ENCODE assay signal across 12 mouse cellular contexts in genomic region chr4:116659474-116659873, GRCm38 (mm10). TPM values are rescaled to one million over a fixed set of nuclear protein-coding genes. Genes with fewer than 3 reads are reported as not detected.
DNase-seq lines count a peak whose midpoint lies in the region; ATAC-seq lines count a peak whose summit lies in the region.
"Had no signal": no experiment of that assay in that cellular context is flagged by ENCODE, and none has a peak within 500 bp of the region (broad histone marks: within the 10 kb centered on the region; RNA-seq: fewer than 3 reads in every experiment).

No protein-coding gene starts in this region.

- no peak overlapping the region for H3K4me3 ChIP-seq in lung, embryonic 16.5 days (ENCODE audit: low read length)

- no peaks in the 10 kb centered on the region; the same call in 1 of the 2 replicates for H3K4me1 ChIP-seq in lung, embryonic 16.5 days (replicated peaks; ENCODE audit: control insufficient read depth, insufficient read depth, low read length)

- 17% methylated on average over 2 of the region's 2 CpGs for WGBS in lung, embryonic 16.5 days

- H3K9me3 ChIP-seq in lung, embryonic 16.5 days (ENCODE audit: control insufficient read depth, low read length) = no peaks in the 10 kb centered on the region
- H3K9me3 ChIP-seq: G1E had no signal

- H3K4me2 ChIP-seq in lung, embryonic 16.5 days (ENCODE audit: low read depth, low read length) = no peak overlapping the region

- H3K36me3 ChIP-seq in lung, embryonic 16.5 days (ENCODE audit: control insufficient read depth, insufficient read depth, low read length) = no peaks in the 10 kb centered on the region
- H3K36me3 ChIP-seq: G1E had no signal

- H3K27ac ChIP-seq in lung, embryonic 16.5 days (ENCODE audit: low read length) = no peak overlapping the region

- no peaks in the 10 kb centered on the region for H3K27me3 ChIP-seq in lung, embryonic 16.5 days (ENCODE audit: control insufficient read depth, insufficient read depth, low read depth, low read length)

- ATAC-seq in lung, embryonic 16.5 days (ENCODE audit: low read depth) = peak; percentile 78; the same call in 1 of the 2 replicates

- no peak overlapping the region for H3K9ac ChIP-seq in lung, embryonic 16.5 days (ENCODE audit: low read length)

- peak; percentile 62 to 90 for DNase-seq in adrenal gland, adult (ENCODE audit: inconsistent age in 2 of 2, low spot score in 1 of 2)
- no peak for DNase-seq in adrenal gland, postnatal 4 days (ENCODE audit: low spot score in 2 of 2)
- DNase-seq in Muller cell, postnatal 12 days (ENCODE audit: inconsistent ontology term) = peak; percentile 25
- DNase-seq in kidney, adult 18-20 months = peak; percentile 48
- DNase-seq in spleen, postnatal 14 days (ENCODE audit: low spot score in 2 of 2) = no peak
- DNase-seq in yolk sac, embryonic 10.5 days (ENCODE audit: low spot score) = no peak
- DNase-seq in urinary bladder, postnatal 4 days (ENCODE audit: low spot score in 2 of 2) = no peak
- DNase-seq: cerebellum, postnatal 36 days; gastrocnemius, postnatal 36 days; thymus, adult 2 months had no signal

RNA-seq across cellular contexts. Expression of gene Akr1a1, which starts 8.0 kb away (rescaled TPM):
- 100 to 1,000 TPM; 756 to 759 TPM for total RNA-seq in adrenal gland, postnatal 4 days (2021)
- 817 and 840 TPM in 2 replicates for polyA plus RNA-seq in lung, embryonic 16.5 days (2015; fragmentation: Nextera tagmentation; extraction: Ambion mirVana)

RNA-seq across cellular contexts. Expression of gene Prdx1, which starts 25.9 kb away (rescaled TPM):
- 100 to 1,000 TPM; 471 to 527 TPM for total RNA-seq in adrenal gland, postnatal 4 days (2021)
- 1,438 and 1,494 TPM in 2 replicates for polyA plus RNA-seq in lung, embryonic 16.5 days (2015; fragmentation: Nextera tagmentation; extraction: Ambion mirVana)

RNA-seq across cellular contexts. Expression of gene Nasp, which starts 31.7 kb away (rescaled TPM):
- 10 to 100 TPM; 71.2 to 80.6 TPM for total RNA-seq in adrenal gland, postnatal 4 days (2021)
- 101 and 111 TPM in 2 replicates for polyA plus RNA-seq in lung, embryonic 16.5 days (2015; fragmentation: Nextera tagmentation; extraction: Ambion mirVana)

RNA-seq across cellular contexts. Expression of gene Mmachc, which starts 48.7 kb away (rescaled TPM):
- 10 to 100 TPM; 26.7 to 27.1 TPM for total RNA-seq in adrenal gland, postnatal 4 days (2021)
- 21.5 and 23.5 TPM in 2 replicates for polyA plus RNA-seq in lung, embryonic 16.5 days (2015; fragmentation: Nextera tagmentation; extraction: Ambion mirVana)

RNA-seq across cellular contexts. Expression of gene Ccdc163, which starts 48.8 kb away (rescaled TPM):
- total RNA-seq in adrenal gland, postnatal 4 days (2021) = 10 to 100 TPM; 22.3 to 22.6 TPM
- polyA plus RNA-seq in lung, embryonic 16.5 days (2015; fragmentation: Nextera tagmentation; extraction: Ambion mirVana) = 29.4 and 35.2 TPM in 2 replicates

Comparison
In these comparisons a context has a peak if more than half of its experiments do, and no peak if none do; other contexts are left out.
1. DNase-seq: peak in adrenal gland, adult (2 of 2), Muller cell, postnatal 12 days (single experiment) and kidney, adult 18-20 months (single experiment); none in adrenal gland, postnatal 4 days (0 of 2), spleen, postnatal 14 days (0 of 2), yolk sac, embryonic 10.5 days (single experiment) and urinary bladder, postnatal 4 days (0 of 2).